Comparison of ENCODE assay signal across 14 mouse cellular contexts in the genomic region with DNA sequence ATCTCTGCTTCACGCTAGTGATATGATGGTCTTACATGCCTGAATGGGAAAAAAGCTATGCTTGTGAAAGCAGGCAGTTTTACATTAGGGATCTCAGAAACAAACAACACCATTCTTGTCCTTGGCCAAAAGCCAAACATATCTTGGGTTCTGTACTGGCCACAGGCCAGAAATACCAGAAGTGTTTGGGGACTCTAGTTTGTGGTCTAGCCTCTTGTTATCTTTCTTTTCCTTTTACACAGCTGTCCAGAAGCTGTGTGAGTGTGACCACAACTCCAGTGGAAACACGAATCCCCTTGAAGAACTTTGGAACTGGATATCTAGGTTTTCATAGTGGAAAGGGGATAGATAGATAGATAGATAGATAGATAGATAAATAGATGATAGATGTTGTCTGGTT. TPM values are rescaled to one million over a fixed set of nuclear protein-coding genes. Genes with fewer than 3 reads are reported as not detected.
A peak's percentile ranks its signal among the peaks of the same experiment; 100 is the strongest.
DNase-seq lines count a peak whose midpoint lies in the region; ATAC-seq and TF ChIP-seq lines count a peak whose summit lies in the region.
"Had no signal": no experiment of that assay in that cellular context is flagged by ENCODE, and none has a peak within 500 bp of the region (broad histone marks: within the 10 kb centered on the region; RNA-seq: fewer than 3 reads in every experiment).

No protein-coding gene starts in this region.

- H3K36me3 ChIP-seq in kidney, adult 2 months (ENCODE audit: control insufficient read depth, insufficient read depth, low read length), result no peaks in the 10 kb centered on the region
- no peaks in the 10 kb centered on the region for H3K36me3 ChIP-seq in heart, embryonic 16.5 days (ENCODE audit: control insufficient read depth, insufficient read depth)
- H3K36me3 ChIP-seq: embryonic facial prominence, embryonic 12.5 days; lung, embryonic 15.5 days had no signal

- no peak for TF ChIP-seq POLR2A in kidney, adult 2 months (IDR thresholded peaks at IDR 0.05; ENCODE audit: low read depth, low read length)

- no peak for TF ChIP-seq CTCF in kidney, adult 2 months (conservative IDR thresholded peaks at IDR 0.05; ENCODE audit: insufficient read depth, insufficient read length, low read depth, low read length)

- H3K9me3 ChIP-seq in heart, embryonic 16.5 days (replicated peaks; ENCODE audit: control insufficient read depth, low read length), result no peaks in the 10 kb centered on the region
- H3K9me3 ChIP-seq: embryonic facial prominence, embryonic 12.5 days; forebrain, embryonic 13.5 days; lung, embryonic 15.5 days had no signal

- DNase-seq in kidney, adult 2 months, result peak; percentile 30
- DNase-seq in kidney, postnatal 25 days, result no peak
- peak; percentile 40 for DNase-seq in retina, postnatal 1 day
- DNase-seq in retina, embryonic 14.5 days (ENCODE audit: low spot score), result no peak
- no peak for DNase-seq in testis, postnatal 14 days (ENCODE audit: low spot score)
- no peak for DNase-seq in frontal cortex, postnatal 14 days (ENCODE audit: low spot score in 2 of 2)
- no peak for DNase-seq in thymus, postnatal 0 days (ENCODE audit: low spot score)
- DNase-seq: cerebellum, adult 9-10 months had no signal

- H3K4me1 ChIP-seq in kidney, adult 2 months (ENCODE audit: control insufficient read depth, insufficient read depth, low read length), result peaks cover 3% of the 10 kb centered on the region; the same call in 1 of the 2 replicates
- H3K4me1 ChIP-seq in heart, embryonic 16.5 days (ENCODE audit: control insufficient read depth, insufficient read depth, low read length), result peaks cover 7% of the 10 kb centered on the region; the same call in 1 of the 2 replicates
- H3K4me1 ChIP-seq: embryonic facial prominence, embryonic 12.5 days; forebrain, embryonic 13.5 days had no signal

- no peak overlapping the region for H3K4me3 ChIP-seq in kidney, adult 2 months (ENCODE audit: insufficient read depth, low read depth, low read length)
- H3K4me3 ChIP-seq in heart, embryonic 16.5 days (ENCODE audit: low read length), result no peak overlapping the region
- H3K4me3 ChIP-seq: embryonic facial prominence, embryonic 12.5 days; forebrain, embryonic 13.5 days; lung, embryonic 15.5 days had no signal

- H3K9ac ChIP-seq in heart, embryonic 16.5 days (ENCODE audit: low read length), result no peak overlapping the region
- H3K9ac ChIP-seq: embryonic facial prominence, embryonic 12.5 days; forebrain, embryonic 13.5 days; lung, embryonic 15.5 days had no signal

- WGBS in kidney, adult 2 months, result 63% methylated on average over 2 of the region's 2 CpGs
- 15% methylated on average over 2 of the region's 2 CpGs for WGBS in heart, embryonic 16.5 days

- no peak for ATAC-seq in heart, embryonic 16.5 days (replicated peaks; ENCODE audit: extremely low read depth, insufficient read depth, low FRiP score)
- ATAC-seq: activated CD4-positive, CD25-positive, alpha-beta regulatory T cell, adult 4 months; forebrain, embryonic 13.5 days; hindbrain, postnatal 0 days had no signal

- H3K27me3 ChIP-seq in kidney, adult 2 months (replicated peaks; ENCODE audit: control insufficient read depth, insufficient read depth, low read length), result no peaks in the 10 kb centered on the region
- H3K27me3 ChIP-seq in heart, embryonic 16.5 days (ENCODE audit: control insufficient read depth, insufficient read depth, low read length), result no peaks in the 10 kb centered on the region
- H3K27me3 ChIP-seq: embryonic facial prominence, embryonic 12.5 days; forebrain, embryonic 13.5 days; lung, embryonic 15.5 days had no signal

- H3K4me2 ChIP-seq in heart, embryonic 16.5 days (ENCODE audit: low read depth, low read length), result peak overlapping the region; percentile 23; the same call in 1 of the 2 replicates
- H3K4me2 ChIP-seq: embryonic facial prominence, embryonic 12.5 days; forebrain, embryonic 13.5 days; lung, embryonic 15.5 days had no signal

- H3K27ac ChIP-seq in kidney, adult 2 months (ENCODE audit: insufficient read depth, low read depth, low read length), result no peak overlapping the region
- H3K27ac ChIP-seq in heart, embryonic 16.5 days (ENCODE audit: low read length), result peak overlapping the region; percentile 63
- H3K27ac ChIP-seq: embryonic facial prominence, embryonic 12.5 days; forebrain, embryonic 13.5 days; hindbrain, postnatal 0 days; lung, embryonic 15.5 days had no signal

RNA-seq across cellular contexts. Expression of gene Slc7a3, which starts 41.2 kb away (rescaled TPM):
- polyA plus RNA-seq in kidney, adult 2 months (2012; rRNA removed), result 0.91 and 1.0 TPM in 2 replicates
- polyA plus RNA-seq in heart, embryonic 16.5 days (2015; fragmentation: Nextera tagmentation; extraction: Ambion mirVana), result 0.64 and 0.69 TPM in 2 replicates
- polyA plus RNA-seq in thymus, postnatal 0 days (2015; fragmentation: Nextera tagmentation; extraction: Ambion mirVana), result 0.55 and 0.84 TPM in 2 replicates
- polyA plus RNA-seq: activated CD4-positive, CD25-positive, alpha-beta regulatory T cell, adult 4 months had no signal

Comparison
In these comparisons a context has a peak if more than half of its experiments do, and no peak if none do; other contexts are left out.
1. DNase-seq: peak in kidney, adult 2 months (single experiment) and retina, postnatal 1 day (single experiment); none in kidney, postnatal 25 days (0 of 2), retina, embryonic 14.5 days (single experiment), testis, postnatal 14 days (single experiment), frontal cortex, postnatal 14 days (0 of 2) and thymus, postnatal 0 days (single experiment).